Mouse (Mus musculus) stomach, postnatal 0 days (tissue): ENCODE results near the gene Col20a1.

ENCODE experiments used
- CTCF ChIP-seq: IDR thresholded peaks from 2 replicates; pipeline ENCODE4 v1.5.1; 2016; ENCODE audit warnings: antibody characterized with exemption, low read depth, mild to moderate bottlenecking, moderate library complexity
- EP300 ChIP-seq: optimal IDR thresholded peaks from 2 replicates; pipeline ENCODE3; 2016; ENCODE audit warnings: antibody characterized with exemption

- no peak for TF ChIP-seq CTCF
- TF ChIP-seq EP300: no peak
Measured at GRCm38 (mm10) chr2:180995457-180995856, 9.1 kb downstream of the Col20a1 start.
